Comparison of ENCODE assay signal across 12 mouse cellular contexts in the genomic region with DNA sequence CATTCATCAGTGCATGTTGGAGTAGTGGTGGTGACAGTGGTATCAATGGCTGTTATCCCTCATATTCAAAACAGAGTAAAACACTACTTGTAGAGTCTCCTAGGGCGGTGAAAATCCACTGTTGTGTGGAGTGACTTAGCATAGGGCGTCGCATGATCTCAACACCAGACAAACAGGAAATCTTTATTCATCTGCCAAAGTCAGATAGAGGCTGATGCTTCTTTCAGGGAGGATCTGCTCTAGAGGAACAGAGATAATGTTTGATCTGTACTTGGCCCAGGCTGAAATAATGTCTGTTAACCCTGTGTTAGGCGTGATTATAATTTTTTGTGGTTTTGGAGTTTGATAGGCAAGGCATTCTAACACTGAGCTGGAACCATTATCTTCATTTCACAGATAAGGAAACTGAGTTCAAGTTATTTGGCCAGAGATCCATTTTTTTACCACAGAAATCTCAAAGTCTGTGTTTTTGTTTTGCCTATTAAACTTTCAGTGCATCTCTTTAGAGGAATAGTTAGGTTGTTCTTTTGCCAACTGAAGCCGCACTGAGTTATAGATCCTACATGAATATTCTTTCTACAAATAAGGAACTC. TPM values are rescaled to one million over a fixed set of nuclear protein-coding genes. Genes with fewer than 3 reads are reported as not detected.
DNase-seq lines count a peak whose midpoint lies in the region; ATAC-seq lines count a peak whose summit lies in the region.
"Had no signal": no experiment of that assay in that cellular context is flagged by ENCODE, and none has a peak within 500 bp of the region (broad histone marks: within the 10 kb centered on the region; RNA-seq: fewer than 3 reads in every experiment).

No protein-coding gene starts in this region.

- H3K27me3 ChIP-seq in liver, embryonic 11.5 days (replicated peaks; ENCODE audit: control insufficient read depth, insufficient read depth, low read length) = no peaks in the 10 kb centered on the region
- H3K27me3 ChIP-seq in liver, embryonic 13.5 days = no peaks in the 10 kb centered on the region; the same call in 1 of the 2 replicates
- H3K27me3 ChIP-seq: embryonic facial prominence, embryonic 12.5 days; forebrain, embryonic 12.5 days; limb, embryonic 13.5 days had no signal

- H3K4me2 ChIP-seq in liver, embryonic 11.5 days = peak overlapping the region; percentile 35
- H3K4me2 ChIP-seq in liver, embryonic 13.5 days = peak overlapping the region; percentile 10
- H3K4me2 ChIP-seq: embryonic facial prominence, embryonic 12.5 days; forebrain, embryonic 12.5 days; limb, embryonic 13.5 days; midbrain, embryonic 11.5 days had no signal

- no peak overlapping the region for H3K4me3 ChIP-seq in liver, embryonic 11.5 days (ENCODE audit: low read depth, low read length)
- H3K4me3 ChIP-seq in liver, embryonic 13.5 days (replicated peaks) = no peak overlapping the region
- H3K4me3 ChIP-seq: embryonic facial prominence, embryonic 12.5 days; forebrain, embryonic 12.5 days; limb, embryonic 13.5 days had no signal

- DNase-seq in liver, embryonic 11.5 days (ENCODE audit: low spot score) = no peak
- no peak for DNase-seq in liver
- peak; percentile 32 for DNase-seq in brain, adult 2 months (ENCODE audit: low read depth, low spot score)
- peak; percentile 36 for DNase-seq in liver, embryonic 13.5 days
- peak; percentile 38 for DNase-seq in naive thymus-derived CD4-positive, alpha-beta T cell, adult 2 months (ENCODE audit: low read depth)
- no peak for DNase-seq in adrenal gland, postnatal 10 days
- DNase-seq: cerebellum, postnatal 10 days had no signal

- WGBS in liver, embryonic 11.5 days = 37% methylated on average over 5 of the region's 5 CpGs
- 19% methylated on average over 5 of the region's 5 CpGs for WGBS in liver, embryonic 13.5 days (ENCODE audit: insufficient replicate concordance)

- H3K27ac ChIP-seq in liver, embryonic 11.5 days (ENCODE audit: low read depth, low read length) = no peak overlapping the region
- H3K27ac ChIP-seq in liver, embryonic 13.5 days = no peak overlapping the region
- H3K27ac ChIP-seq: embryonic facial prominence, embryonic 12.5 days; forebrain, embryonic 12.5 days; limb, embryonic 13.5 days had no signal

- peaks cover 43% of the 10 kb centered on the region for H3K4me1 ChIP-seq in liver, embryonic 11.5 days (replicated peaks; ENCODE audit: control insufficient read depth, insufficient read depth, low read length)
- peaks cover 57% of the 10 kb centered on the region for H3K4me1 ChIP-seq in liver, embryonic 13.5 days (replicated peaks)
- H3K4me1 ChIP-seq: embryonic facial prominence, embryonic 12.5 days; forebrain, embryonic 12.5 days; limb, embryonic 13.5 days had no signal

- no peak overlapping the region for H3K9ac ChIP-seq in liver, embryonic 11.5 days (ENCODE audit: low read depth, low read length)
- H3K9ac ChIP-seq in liver, embryonic 13.5 days = no peak overlapping the region
- H3K9ac ChIP-seq: embryonic facial prominence, embryonic 12.5 days; forebrain, embryonic 12.5 days; limb, embryonic 13.5 days had no signal

- peak; percentile 86 for ATAC-seq in liver, embryonic 11.5 days (replicated peaks; ENCODE audit: low FRiP score)
- peak; percentile 83 for ATAC-seq in liver, embryonic 13.5 days (ENCODE audit: low read depth)
- no peak for ATAC-seq in activated CD4-positive, CD25-positive, alpha-beta regulatory T cell, adult 4 months

- no peaks in the 10 kb centered on the region for H3K9me3 ChIP-seq in liver, embryonic 11.5 days (ENCODE audit: control insufficient read depth, low read length)
- H3K9me3 ChIP-seq in liver, embryonic 13.5 days (replicated peaks) = no peaks in the 10 kb centered on the region
- H3K9me3 ChIP-seq: embryonic facial prominence, embryonic 12.5 days; forebrain, embryonic 12.5 days; limb, embryonic 13.5 days had no signal

- no peaks in the 10 kb centered on the region for H3K36me3 ChIP-seq in liver, embryonic 11.5 days (ENCODE audit: control insufficient read depth, insufficient read depth, low read length)
- no peaks in the 10 kb centered on the region for H3K36me3 ChIP-seq in liver, embryonic 13.5 days
- H3K36me3 ChIP-seq: embryonic facial prominence, embryonic 12.5 days; forebrain, embryonic 12.5 days; limb, embryonic 13.5 days had no signal

RNA-seq across cellular contexts. Expression of a gene that starts 31.7 kb away (rescaled TPM):
- 3.0 and 3.5 TPM in 2 replicates for polyA plus RNA-seq in liver, embryonic 11.5 days (2014; fragmentation: Nextera tagmentation; extraction: Ambion mirVana)
- polyA plus RNA-seq in liver, embryonic 13.5 days (2015; fragmentation: Nextera tagmentation; extraction: Ambion mirVana) = 0.61 and 0.85 TPM in 2 replicates
- under 1 TPM; 0.60 to 0.62 TPM for polyA plus RNA-seq in activated CD4-positive, CD25-positive, alpha-beta regulatory T cell, adult 4 months (2017; shearing (Covaris generic))
- 10 to 100 TPM; 11.6 to 23.7 TPM for total RNA-seq in adrenal gland, postnatal 10 days (2021)

RNA-seq across cellular contexts. Expression of a gene that starts 51.3 kb away (rescaled TPM):
- polyA plus RNA-seq in liver, embryonic 11.5 days (2014; fragmentation: Nextera tagmentation; extraction: Ambion mirVana) = 17.2 and 24.2 TPM in 2 replicates
- polyA plus RNA-seq in liver, embryonic 13.5 days (2015; fragmentation: Nextera tagmentation; extraction: Ambion mirVana) = 14.2 and 15.6 TPM in 2 replicates
- polyA plus RNA-seq in activated CD4-positive, CD25-positive, alpha-beta regulatory T cell, adult 4 months (2017; shearing (Covaris generic)) = 10 to 100 TPM; 30.7 to 32.2 TPM
- total RNA-seq in adrenal gland, postnatal 10 days (2021) = 10 to 100 TPM; 13.5 to 18.1 TPM

RNA-seq across cellular contexts. Expression of a gene that starts 51.4 kb away (rescaled TPM):
- 30.6 and 31.2 TPM in 2 replicates for polyA plus RNA-seq in liver, embryonic 11.5 days (2014; fragmentation: Nextera tagmentation; extraction: Ambion mirVana)
- 17.6 and 19.1 TPM in 2 replicates for polyA plus RNA-seq in liver, embryonic 13.5 days (2015; fragmentation: Nextera tagmentation; extraction: Ambion mirVana)
- 10 to 100 TPM; 18.1 to 19.6 TPM for polyA plus RNA-seq in activated CD4-positive, CD25-positive, alpha-beta regulatory T cell, adult 4 months (2017; shearing (Covaris generic))
- 10 to 100 TPM; 14.1 to 14.9 TPM for total RNA-seq in adrenal gland, postnatal 10 days (2021)

Comparison
In these comparisons a context has a peak if more than half of its experiments do, and no peak if none do; other contexts are left out.
1. DNase-seq: peak in brain, adult 2 months (single experiment), liver, embryonic 13.5 days (single experiment) and naive thymus-derived CD4-positive, alpha-beta T cell, adult 2 months (single experiment); none in liver, embryonic 11.5 days (single experiment), liver (single experiment) and adrenal gland, postnatal 10 days (single experiment).